Mouse (Mus musculus) thymus, adult 2 months (tissue): Measurements from ENCODE around the gene Rbms3. TPM values are rescaled to one million over a fixed set of nuclear protein-coding genes. Genes with fewer than 3 reads are reported as not detected.

ENCODE experiments used
- DNase-seq: peaks from one replicate; pipeline ENCODE4 v3.0.0; 2021
- H3K27ac ChIP-seq: fragments of 200-500 bp; 2 replicates; pipeline ENCODE4 v1.5.1; 2012; ENCODE audit warnings: low read length, control low read depth; ENCODE audit not compliant: control insufficient read depth, insufficient read depth
- H3K27me3 ChIP-seq: fragments of 200-500 bp; 2 replicates; pipeline ENCODE4 v1.6.1; 2012; ENCODE audit warnings: mild to moderate bottlenecking, low read length, moderate library complexity, mixed read lengths; ENCODE audit not compliant: control insufficient read depth, insufficient read depth
- H3K36me3 ChIP-seq: fragments of 200-500 bp; 2 replicates; pipeline ENCODE4 v1.6.1; 2012; ENCODE audit warnings: mild to moderate bottlenecking, low read length, moderate library complexity; ENCODE audit not compliant: control insufficient read depth, insufficient read depth
- H3K4me1 ChIP-seq: fragments of 200-500 bp; replicated peaks from 2 replicates; pipeline ENCODE4 v1.6.1; 2012; ENCODE audit warnings: low read length; ENCODE audit not compliant: control insufficient read depth, insufficient read depth
- H3K4me3 ChIP-seq: fragments of 200-500 bp; 2 replicates; pipeline ENCODE4 v1.5.1; 2012; ENCODE audit warnings: mild to moderate bottlenecking, low read length, control low read depth, moderate library complexity; ENCODE audit not compliant: control insufficient read depth, insufficient read depth
- CTCF ChIP-seq: fragments of 200-500 bp; IDR thresholded peaks from 2 replicates; pipeline ENCODE4 v1.5.1; 2012; ENCODE audit warnings: mild to moderate bottlenecking, control low read depth, low read length, moderate library complexity, borderline replicate concordance; ENCODE audit not compliant: control insufficient read depth, poor library complexity, insufficient read depth; ENCODE audit errors: extremely low read depth
- POLR2A ChIP-seq: fragments of 200-500 bp; IDR thresholded peaks from 2 replicates; pipeline ENCODE4 v1.6.1; 2012; ENCODE audit warnings: mild to moderate bottlenecking, low read length, control low read depth, moderate library complexity; ENCODE audit not compliant: control insufficient read depth, poor library complexity, insufficient read depth; ENCODE audit errors: extremely low read depth
- WGBS: fragments of 180-500 bp; shearing (Covaris S2); methylation state at CpG from one replicate; pipeline ENCODE4 v1.1.7; 2018; 5-methylcytosine and 5-hydroxymethylcytosine counted together
- polyA plus RNA-seq: library from polyadenylated mRNA; depleted of rRNA; stranded (reverse); fragments of >200 nt; gene quantifications from 2 replicates; pipeline ENCODE4 v1.2.3, GENCODE M21; 2012

Gene Rbms3
- polyA plus RNA-seq, 1 experiment, result 10.9 TPM

DNA sequence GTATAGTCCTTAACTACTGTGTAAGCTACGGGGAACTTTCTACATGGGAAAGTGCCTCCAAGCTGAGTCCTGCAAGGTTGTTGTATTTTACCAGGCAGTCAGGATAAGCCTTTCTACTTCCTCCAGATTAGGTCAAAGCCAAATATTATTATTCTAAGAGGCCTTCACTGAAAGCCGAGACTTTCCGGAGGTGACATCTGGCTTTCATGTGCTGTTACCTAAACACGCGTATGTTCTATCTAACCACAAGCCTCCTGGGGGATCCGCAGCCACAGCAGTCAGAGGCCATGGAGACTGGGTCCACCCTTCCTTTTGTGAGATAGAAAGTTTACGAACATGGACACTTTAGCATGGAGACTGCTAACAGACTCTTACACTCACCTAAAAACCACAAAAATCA lies 552.2 kb downstream of the Rbms3 start:
- no peak for DNase-seq
- 60% methylated on average over 7 of the region's 7 CpGs for WGBS
- TF ChIP-seq POLR2A, result no peak
- no peak for TF ChIP-seq CTCF
- Histone ChIP-seq H3K27me3 (no peaks in the 10 kb centered on the region), H3K36me3 (no peaks in the 10 kb centered on the region), H3K4me3 (no peak overlapping the region), H3K4me1 (no peaks in the 10 kb centered on the region), H3K27ac (no peak overlapping the region)

DNA sequence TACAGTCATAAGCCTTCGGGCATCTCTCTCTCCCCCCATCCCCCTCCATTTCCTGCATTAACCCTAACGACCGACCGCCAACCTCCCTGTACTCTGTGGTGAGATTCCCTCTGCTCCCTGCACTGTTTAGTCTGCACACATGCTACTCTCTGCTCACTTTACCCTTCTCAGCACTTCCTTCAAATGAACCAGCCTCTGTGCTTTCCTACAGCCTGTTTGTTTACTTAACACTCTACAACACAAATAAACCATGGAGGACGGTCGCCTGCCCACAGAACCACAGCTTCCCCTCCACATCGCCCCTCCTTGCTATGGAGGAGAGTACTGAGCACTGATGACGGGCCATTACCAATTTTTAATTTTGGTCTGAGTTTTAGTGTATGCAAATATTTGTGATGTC lies 552.9 kb downstream of the Rbms3 start:
- DNase-seq, result no peak
- Histone ChIP-seq H3K27me3 (no peaks in the 10 kb centered on the region), H3K4me3 (no peak overlapping the region), H3K4me1 (no peaks in the 10 kb centered on the region), H3K36me3 (no peaks in the 10 kb centered on the region), H3K27ac (no peak overlapping the region)
- WGBS, result 42% methylated on average over 8 of the region's 8 CpGs
- TF ChIP-seq POLR2A, result no peak
- TF ChIP-seq CTCF, result no peak

DNA sequence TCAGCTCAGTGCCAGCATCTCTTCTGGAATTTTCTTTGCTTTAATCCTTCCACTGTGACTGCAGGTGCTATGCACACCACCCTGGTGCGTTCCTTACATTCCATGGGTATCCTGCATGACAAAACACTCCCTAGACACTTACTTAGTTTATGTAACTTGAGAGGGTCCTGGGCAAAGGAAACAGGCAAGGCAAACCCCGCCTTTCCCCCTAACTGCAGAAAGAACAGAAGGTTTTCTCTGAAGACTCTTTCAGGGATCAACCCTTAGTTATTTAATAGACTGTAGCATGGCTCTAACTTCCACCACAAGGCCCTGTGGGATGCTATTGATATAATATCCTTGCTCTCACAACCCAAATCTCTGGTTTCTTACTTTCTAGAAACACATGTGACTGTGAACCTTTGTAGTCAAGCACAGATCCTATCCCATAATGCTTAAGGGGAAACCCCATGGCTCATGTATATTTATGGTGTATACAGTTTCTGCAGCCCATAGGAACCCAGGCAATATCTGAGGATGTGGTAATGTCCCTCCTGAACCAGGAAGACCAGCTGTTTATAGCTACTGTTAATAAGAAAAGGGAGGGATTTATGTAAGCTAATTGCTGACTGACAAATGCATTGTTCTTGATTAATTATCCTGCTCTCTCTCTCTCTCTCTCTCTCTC lies 557.1 kb downstream of the Rbms3 start:
- DNase-seq, result no peak
- Histone ChIP-seq H3K4me3 (no peak overlapping the region), H3K36me3 (no peaks in the 10 kb centered on the region), H3K4me1 (no peaks in the 10 kb centered on the region), H3K27me3 (no peaks in the 10 kb centered on the region), H3K27ac (no peak overlapping the region)
- TF ChIP-seq CTCF (no peak), POLR2A (no peak)
- WGBS, result 83% methylated on average over 2 of the region's 2 CpGs

DNA sequence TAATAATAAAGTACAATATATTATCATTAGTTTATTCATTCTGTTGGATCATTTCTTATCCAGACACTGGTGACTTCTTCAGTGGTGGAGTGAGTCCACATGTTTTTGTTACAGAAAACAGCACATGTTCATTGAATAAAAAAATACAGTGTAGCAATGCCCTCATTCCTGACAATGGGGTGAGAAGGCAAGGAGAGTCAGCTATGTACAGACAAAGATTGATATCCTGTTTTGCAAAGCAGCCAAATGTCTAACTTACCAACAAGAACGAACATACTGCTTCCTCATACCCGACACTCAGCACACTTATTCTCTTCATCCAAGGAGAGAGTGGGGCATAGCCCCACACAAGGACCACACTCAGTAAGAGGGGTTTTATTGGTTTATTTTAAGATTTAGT lies 559.1 kb downstream of the Rbms3 start:
- no peak for TF ChIP-seq CTCF
- no peak for TF ChIP-seq POLR2A
- 53% methylated on average over 2 of the region's 2 CpGs for WGBS
- H3K4me1 ChIP-seq, result no peaks in the 10 kb centered on the region
- no peak overlapping the region for H3K27ac ChIP-seq
- DNase-seq, result no peak
- no peaks in the 10 kb centered on the region for H3K27me3 ChIP-seq
- no peaks in the 10 kb centered on the region for H3K36me3 ChIP-seq
- H3K4me3 ChIP-seq, result no peak overlapping the region

DNA sequence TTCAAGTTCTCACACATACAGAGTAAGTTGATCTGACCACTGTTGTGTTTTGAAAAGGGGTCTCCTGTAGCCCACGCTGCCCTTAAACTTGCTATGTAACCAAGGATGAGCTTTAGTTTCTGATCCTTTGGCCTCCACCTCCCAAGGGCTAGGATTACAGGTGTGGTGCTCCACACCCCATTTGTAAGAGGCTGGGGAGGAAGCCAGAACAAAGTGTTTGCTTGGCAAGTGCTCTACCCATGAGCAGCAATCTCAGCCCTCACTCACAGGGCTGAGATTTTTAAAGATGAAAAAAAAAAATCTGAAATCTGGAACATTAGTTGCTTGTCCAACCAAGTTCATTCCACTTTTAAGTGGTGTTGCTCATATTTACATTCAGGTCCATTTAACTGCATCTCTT lies 560.5 kb downstream of the Rbms3 start:
- no peaks in the 10 kb centered on the region for H3K4me1 ChIP-seq
- no peak overlapping the region for H3K4me3 ChIP-seq
- H3K36me3 ChIP-seq, result no peaks in the 10 kb centered on the region
- WGBS, result 89% methylated on average over 1 of the region's 1 CpGs
- no peak overlapping the region for H3K27ac ChIP-seq
- no peaks in the 10 kb centered on the region for H3K27me3 ChIP-seq
- no peak for DNase-seq
- TF ChIP-seq CTCF (no peak), POLR2A (no peak)

DNA sequence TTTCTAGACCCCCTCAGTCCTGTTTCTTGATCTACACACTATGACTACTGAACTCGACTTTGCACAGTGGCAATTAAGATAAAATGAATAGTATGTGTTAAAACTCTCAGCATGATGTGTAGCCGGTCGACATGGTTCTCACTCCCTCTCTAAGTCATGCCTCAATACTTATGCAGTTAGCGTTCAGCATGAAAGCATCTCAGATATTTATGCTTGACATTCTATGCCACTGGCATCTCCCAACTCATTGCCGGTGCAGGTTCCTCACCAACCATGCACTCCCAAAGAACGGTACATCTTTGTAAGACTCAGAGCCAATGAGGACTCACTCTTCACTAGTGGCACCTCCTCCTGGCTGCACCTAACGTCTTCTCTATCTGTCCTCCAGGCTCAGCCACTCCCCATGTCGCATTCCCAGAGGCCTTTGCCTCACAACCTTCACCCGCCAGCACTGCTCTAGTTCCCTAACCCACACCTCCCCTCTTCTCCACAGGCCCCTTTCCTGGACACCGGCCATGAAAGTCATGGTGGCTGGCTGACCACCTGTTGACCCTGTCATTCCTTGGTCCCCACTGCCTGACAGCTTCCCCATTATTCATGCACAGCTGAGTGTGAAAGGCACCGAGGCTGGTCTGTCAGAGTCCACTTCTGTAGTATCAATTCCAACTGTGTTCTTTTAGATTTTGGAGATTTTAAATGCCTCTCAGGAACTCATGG lies 561.9 kb downstream of the Rbms3 start:
- 87% methylated on average over 11 of the region's 11 CpGs for WGBS
- TF ChIP-seq CTCF (no peak), POLR2A (no peak)
- Histone ChIP-seq H3K4me3 (no peak overlapping the region), H3K36me3 (no peaks in the 10 kb centered on the region), H3K27ac (no peak overlapping the region), H3K27me3 (no peaks in the 10 kb centered on the region), H3K4me1 (no peaks in the 10 kb centered on the region)
- DNase-seq, result no peak
